Mouse (Mus musculus) adrenal gland, adult 18-20 months (tissue): ENCODE results near the gene Ifitm1. TPM values are rescaled to one million over a fixed set of nuclear protein-coding genes. Genes with fewer than 3 reads are reported as not detected.

Experiments
- DNase-seq, 2 experiments: peaks; one replicate each; pipeline ENCODE4 v3.0.0; 2021 to 2022; ENCODE audit warnings: low spot score in 2 of 2
- long read RNA-seq, 2 experiments: library from polyadenylated mRNA; stranded (forward); transcript quantifications; one replicate each; pipeline ENCODE4 v2.0.0; 2021
- total RNA-seq, 2 experiments: library from RNA; stranded (reverse); gene quantifications; 1 replicate in 1 of 2; 2 replicates in 1 of 2; pipeline ENCODE4 v1.2.3; 2021

Ifitm1 gene
- total RNA-seq, result 1 to 10 TPM; 6.9 to 9.8 TPM
- long read RNA-seq, experiment 1, result 0 reads
- long read RNA-seq, experiment 2, transcript Ifitm1-201 (2 exons, 736 nt), result major isoform, 8 of 11 reads
- long read RNA-seq, experiment 2, partial matches to known transcripts, result 0 of 11 reads
- long read RNA-seq, experiment 2, other reads (novel, unspliced or antisense), result 1 of 11 reads

DNA sequence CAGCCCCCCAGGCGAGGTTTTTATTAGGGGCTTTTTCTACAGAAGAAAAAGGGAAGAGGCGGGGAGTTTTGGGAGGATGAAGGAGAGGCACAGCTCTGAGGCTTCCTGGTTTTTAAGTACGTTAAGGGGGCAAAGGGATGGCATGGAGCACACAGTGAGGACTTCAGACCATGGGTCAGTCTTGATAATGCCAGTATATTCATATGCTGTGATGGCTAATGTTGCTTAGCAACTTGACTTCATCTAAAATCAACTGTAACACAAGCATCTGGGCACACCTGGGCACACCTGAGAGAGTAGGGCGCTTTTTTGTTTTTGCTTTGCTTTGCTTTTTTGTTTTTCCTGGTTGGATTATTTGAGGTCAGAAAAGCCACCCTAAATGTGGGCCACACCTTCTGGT is at the start of gene Ifitm1:
Ifitm1 (plus strand) TSS at position 301 of the 400 bp plus-strand sequence.
- no peak for DNase-seq

DNA sequence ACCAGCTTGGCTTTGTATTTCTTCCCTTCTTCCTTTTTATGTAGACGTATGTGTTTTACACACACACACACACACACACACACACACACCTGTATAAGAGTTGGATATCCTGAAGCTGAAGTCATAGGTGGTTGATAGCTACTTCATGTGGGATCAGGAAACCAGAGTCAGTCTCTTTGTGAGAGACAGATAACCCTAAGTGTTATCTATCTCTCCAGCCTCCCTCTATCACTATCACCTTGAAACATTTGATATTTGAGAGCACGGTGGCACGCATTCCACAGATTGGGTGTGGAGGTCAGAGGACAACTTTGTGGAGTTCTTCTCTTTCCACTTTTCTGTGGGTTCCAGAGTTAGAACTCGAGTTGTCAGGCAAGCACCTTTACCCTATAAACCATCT is 47.1 kb upstream of the Ifitm1 start:
- no peak for DNase-seq

DNA sequence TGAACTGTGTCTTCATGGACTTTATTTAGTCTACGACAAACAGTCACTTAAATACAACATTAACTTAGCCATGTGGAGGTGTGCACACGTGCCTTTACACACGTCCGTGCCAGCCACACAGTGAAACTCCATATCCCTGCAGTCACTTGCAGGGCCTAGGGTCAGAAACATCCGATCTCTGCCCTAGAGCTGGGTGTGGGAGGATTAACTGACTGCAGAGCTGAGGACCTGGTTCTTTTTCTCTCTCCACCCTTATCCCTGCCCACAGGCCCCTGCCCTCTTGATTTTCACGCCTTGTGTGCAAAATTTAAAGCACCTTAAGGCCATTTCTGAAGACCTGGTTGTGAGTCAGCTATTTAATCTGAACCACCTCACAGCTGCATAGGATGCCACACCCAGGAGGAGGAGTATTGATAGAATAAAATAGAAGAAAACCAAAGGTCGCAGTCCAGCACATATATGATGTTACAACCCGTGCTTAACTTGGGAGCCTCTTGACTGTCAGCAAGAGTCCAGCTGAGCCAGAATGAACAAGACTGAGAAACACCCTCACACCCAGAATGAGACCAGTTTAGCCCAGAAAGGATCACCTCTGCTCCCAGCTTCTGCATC is 46.5 kb upstream of the Ifitm1 start, which contains the start of gene Nlrp6:
Nlrp6 (plus strand) TSS at position 485 of the 612 bp plus-strand sequence.
- no peak for DNase-seq

DNA sequence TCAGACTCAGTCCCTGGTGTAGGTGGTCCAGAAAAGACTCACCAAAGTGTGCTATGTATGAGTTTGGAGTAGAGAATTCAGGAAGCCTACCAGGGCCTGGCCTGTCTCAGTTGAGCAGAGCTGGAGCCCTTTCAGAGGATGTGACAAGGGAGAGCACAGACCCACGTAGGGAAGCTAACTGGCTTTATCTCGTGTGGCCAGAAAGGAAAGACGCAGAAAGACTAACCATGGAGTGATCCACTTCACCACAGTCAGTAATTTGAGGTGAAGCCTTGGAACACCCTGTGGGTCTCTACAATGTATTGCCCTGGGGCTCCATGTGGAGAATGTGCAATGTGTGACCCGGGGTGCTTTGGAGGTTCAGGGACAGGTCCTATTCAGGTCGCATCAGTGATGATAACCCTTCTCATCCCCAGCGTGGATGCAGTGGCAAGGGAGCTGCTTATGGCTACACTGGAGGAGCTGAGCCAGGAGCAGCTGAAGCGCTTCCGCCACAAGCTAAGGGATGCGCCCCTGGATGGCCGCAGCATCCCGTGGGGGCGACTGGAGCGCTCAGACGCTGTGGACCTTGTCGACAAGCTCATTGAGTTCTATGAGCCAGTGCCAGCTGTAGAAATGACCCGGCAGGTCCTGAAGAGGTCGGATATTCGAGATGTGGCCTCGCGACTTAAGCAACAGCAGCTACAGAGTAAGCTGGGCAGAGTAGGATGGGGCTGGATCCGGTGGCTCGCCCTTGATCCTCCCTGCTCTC is 45.6 kb upstream of the Ifitm1 start:
- no peak for DNase-seq

DNA sequence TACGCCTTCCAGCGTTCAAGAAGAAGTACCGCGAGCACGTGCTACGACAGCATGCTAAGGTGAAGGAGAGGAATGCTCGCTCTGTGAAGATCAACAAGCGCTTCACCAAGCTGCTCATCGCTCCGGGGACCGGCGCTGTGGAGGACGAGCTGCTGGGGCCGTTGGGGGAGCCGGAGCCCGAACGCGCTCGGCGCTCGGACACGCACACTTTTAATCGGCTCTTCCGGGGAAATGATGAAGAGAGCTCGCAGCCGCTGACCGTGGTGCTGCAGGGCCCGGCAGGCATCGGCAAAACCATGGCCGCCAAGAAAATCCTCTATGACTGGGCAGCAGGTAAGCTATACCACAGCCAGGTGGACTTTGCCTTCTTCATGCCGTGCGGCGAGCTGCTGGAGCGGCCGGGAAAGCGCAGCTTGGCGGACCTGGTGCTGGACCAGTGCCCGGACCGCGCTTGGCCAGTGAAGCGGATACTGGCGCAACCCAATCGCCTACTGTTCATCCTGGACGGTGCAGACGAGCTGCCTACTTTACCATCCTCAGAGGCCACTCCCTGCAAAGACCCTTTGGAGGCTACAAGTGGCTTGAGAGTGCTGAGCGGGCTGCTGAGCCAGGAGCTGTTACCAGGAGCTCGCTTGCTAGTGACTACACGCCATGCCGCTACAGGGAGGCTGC is 44.5 kb upstream of the Ifitm1 start:
- peak; percentile 50 to 56 for DNase-seq

DNA sequence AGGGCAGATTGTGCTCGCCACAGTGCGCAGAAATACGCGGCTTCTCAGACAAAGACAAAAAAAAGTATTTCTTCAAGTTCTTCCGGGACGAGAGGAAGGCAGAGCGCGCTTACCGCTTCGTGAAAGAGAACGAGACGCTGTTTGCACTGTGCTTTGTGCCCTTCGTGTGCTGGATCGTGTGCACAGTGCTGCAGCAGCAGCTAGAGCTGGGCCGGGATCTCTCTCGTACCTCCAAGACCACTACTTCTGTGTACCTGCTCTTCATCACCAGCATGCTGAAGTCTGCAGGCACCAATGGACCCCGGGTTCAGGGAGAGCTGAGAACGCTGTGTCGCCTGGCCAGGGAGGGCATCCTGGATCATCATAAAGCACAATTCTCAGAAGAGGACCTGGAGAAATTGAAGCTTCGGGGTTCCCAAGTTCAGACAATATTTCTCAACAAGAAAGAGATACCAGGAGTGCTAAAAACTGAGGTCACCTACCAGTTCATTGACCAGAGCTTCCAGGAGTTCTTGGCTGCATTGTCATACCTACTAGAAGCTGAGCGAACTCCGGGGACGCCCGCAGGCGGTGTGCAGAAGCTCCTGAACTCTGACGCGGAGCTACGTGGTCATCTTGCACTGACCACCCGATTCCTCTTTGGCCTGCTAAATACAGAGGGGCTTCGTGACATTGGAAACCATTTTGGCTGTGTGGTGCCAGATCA is 43.8 kb upstream of the Ifitm1 start:
- no peak for DNase-seq

DNA sequence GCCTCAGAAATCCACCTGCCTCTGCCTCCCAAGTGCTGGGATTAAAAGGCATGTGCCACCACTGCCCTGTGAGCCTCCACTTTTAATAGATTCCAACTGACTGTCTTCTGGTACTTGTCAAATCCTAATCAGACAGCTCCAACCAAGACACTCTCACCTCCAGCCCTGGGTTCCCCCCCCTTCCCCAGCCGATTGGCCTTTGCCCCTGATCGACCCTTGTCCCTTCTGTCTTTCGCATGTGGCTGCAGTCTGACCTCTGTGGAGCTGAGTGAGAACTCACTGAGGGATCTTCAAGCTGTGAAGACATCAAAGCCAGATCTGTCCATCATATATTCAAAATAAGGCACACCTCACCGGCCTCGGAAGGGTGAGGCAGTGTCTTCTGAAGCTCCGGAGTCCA is 39.8 kb upstream of the Ifitm1 start:
- DNase-seq, result no peak

DNA sequence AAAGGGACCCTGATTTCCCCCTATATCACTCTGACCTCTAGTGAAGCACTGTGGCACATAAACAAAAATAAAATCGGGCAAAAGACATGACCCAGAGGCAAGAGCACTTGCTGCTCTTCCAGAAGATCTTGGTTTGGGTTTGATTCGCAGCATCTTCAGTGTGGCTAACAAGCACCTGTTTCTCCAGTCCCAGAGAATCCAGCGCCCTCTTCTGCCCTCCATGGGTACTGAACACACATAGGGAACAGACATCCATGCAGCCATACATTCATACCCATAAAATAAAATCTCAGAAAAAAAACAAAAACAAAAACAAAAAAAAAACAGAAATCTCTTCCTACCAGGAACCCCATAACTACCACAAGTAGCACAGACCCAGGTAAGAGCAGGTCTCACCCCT is 28.6 kb upstream of the Ifitm1 start:
- DNase-seq, result peak in 1 of 2 experiments; percentile 21

DNA sequence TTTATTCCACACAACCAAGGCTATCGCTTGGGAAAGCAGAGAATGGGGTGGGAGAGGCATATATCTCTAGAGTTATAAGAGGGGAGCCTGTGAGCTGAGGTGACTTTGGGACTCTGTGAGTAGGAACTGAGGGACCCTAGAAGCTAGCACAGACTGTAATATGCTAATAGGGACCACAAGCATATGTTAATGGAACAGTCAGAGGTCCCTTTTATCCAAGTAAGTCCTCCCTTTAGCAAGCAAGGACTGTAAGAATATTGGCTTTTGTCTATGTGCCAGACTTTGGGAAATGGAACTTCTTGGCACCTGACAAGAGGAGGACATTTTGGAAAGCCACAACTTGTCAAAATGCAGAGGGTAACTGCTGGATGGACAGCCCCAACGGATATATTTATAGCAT is 28.1 kb upstream of the Ifitm1 start:
- no peak for DNase-seq

DNA sequence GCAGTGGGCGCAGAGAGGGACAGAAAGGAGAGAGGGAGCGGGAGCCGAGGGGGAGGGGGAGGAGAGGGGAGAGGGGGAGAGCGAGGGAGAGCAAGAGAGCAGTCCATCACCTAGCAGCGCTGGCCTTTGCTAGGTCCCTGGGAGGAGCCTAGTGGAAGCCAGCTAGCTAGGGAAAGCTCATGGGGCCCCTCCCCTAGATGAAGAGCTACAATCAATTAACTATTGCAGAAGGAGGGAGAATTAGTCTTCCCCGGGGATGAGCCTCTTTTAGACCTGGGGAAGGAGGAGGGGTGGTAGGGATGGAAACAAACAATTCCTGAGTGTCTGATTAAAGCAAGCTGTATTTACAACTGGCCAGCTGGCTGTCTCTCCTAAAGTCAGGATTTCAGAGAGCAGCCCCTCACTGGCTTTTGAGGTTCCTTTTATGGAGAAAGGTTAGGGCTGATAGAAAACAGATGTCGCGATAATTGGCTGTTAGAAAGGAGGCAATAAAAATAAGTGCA is 27.3 kb upstream of the Ifitm1 start:
- DNase-seq, result no peak

DNA sequence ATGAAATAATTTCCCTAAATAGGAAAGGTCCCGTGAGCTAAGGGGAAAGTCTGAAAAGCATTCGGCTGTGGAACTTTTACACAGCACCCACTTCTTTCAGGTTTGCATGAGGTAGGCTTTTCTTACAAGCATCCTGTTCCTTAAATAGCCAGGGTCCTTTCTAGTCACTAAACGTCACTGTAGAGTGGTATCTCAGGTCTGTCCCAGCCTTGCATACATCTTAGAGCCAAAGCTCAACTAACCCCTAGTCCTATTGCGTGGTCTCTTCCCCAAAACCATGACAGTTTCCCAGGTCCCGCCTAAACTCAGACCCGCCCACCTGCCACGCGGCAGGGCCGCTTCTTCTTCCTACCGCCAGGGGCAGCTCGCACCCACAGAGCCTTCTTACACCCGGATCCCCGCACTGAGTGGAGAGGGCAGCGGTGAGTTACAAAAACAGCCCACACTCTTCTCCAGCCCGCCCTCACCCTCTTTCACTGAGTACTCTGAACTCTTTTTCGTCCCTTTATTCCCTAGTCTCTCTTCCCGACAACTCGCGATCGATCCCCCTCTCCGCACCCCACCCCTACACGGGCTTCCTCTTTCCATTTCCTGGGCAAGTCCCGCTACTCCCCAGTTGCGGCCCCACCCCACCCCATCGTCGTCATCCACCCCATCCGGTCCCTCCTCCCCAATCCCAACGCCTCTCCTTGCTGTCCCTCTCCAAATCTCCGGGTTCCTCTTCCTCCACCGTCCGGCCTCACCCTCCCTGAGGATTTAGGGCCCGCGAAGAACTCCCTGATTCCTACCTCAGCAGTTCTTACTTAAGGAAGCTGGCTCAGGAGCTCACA is 25.6 kb upstream of the Ifitm1 start, which contains the start of gene Pgghg:
Pgghg (plus strand) TSS at position 170 of the 830 bp plus-strand sequence.
- peak; percentile 83 to 84 for DNase-seq

DNA sequence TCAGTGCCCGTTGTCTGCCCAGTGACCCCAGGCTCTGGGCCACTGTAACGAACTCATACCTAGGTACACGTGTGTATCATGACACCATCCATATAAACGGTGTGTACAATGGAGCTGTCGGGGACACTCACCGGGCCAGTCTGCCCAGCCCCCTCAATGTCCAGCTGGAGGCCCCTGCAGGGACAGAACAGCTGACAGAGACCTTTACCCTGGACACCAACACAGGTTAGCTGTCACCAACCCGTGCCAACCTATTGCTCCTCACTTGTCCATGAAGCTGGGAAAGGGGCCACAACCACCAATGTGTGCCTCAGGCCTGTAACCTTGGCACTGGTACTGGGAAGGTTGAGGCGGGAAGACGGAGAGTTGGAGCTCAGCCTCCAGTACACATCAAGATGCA is 24.7 kb upstream of the Ifitm1 start:
- DNase-seq, result peak in 1 of 2 experiments; percentile 32

DNA sequence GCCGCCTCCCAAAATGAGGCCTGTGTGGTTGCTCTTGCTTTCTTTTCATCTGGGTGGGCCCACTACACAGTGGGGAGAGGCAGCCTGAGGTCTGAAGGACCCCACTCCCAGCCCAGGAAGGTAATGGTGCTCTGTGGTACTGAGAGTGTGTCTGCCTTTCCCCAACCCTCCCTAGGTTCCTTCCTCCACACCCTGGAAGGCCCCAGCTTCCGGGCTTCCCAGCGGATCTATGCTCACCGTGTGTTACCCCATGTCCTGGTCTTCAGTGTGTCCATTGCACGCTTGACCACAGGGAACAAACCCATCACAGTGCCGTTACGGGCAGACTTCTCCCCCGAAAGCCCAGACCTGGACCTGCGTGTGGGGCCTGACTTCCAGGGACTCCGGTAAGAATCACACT is 24.2 kb upstream of the Ifitm1 start:
- peak in 1 of 2 experiments; percentile 20 for DNase-seq

DNA sequence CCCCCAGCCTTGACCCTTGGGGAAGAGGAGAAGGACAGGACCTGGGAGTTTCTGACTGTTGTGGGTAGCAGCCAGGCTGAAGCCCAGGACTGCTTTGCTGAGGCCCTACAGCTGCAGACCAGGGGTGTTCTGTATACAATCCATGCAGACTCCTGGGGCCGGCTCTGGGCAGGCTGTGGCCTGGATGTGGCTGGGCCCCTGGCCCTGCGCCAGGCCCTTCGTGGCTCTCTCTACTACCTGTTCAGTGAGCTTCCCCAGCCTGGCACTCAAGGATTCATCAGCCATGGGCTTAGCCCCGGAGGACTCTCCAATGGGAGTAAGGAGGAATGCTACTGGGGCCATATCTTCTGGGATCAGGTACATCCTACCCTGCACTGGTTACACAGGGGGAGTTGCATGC is 23.7 kb upstream of the Ifitm1 start:
- peak in 1 of 2 experiments; percentile 25 for DNase-seq

DNA sequence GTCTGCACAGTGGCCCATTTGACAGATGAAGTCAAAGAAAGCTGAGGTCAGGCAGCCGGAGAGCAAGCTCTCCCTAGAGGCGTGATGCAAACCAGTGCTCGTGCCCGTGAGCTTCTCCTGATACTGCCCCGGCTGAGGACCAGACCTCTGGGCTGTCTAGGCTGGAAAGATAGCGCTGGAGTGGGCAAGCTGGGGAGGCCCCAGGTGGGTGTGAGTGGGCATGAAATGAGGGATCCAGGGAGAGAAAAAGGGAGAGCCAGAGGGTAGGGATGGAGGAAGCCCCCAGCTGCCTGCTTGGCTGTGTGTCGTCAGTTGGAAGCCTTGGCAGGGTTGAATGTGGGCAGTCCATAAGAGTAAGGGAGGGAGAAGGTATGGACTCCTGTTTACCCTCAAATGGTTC is 22.8 kb upstream of the Ifitm1 start:
- DNase-seq, result no peak

DNA sequence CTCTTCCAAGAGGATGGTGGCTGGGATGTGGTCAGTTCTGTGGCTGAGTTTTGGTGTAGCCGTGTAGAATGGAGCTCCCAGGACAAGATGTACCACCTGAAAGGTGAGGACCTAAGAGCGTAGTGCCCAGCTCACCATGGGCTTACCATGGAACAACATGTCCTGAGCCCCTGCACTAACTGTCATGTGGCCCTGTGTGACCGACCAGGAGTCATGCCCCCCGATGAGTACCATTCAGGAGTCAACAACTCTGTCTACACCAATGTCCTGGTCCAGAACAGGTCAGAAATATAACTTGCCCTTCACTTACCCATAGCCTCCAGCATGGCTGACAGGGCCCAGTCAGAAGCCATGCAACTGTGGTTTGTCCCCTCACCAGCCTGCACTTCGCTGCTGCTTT is 21.8 kb upstream of the Ifitm1 start:
- no peak for DNase-seq

DNA sequence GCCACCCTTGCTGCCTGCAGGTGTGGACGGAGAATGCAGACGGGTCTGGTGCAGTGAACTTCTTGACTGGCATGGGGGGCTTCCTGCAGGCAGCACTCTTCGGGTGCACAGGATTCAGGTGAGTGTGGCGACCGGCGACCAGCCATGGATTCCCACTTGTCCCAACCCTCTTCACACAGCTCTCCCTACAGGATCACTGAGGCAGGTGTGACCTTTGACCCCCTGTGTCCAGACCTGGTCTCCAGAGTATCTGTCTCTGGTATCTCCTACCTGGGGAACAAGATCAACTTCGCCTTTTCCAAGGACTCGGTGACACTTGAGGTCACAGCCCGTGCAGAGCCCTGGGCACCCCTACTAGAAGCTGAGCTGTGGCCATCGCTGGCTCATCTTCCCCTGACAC is 20.7 kb upstream of the Ifitm1 start:
- DNase-seq, result peak in 1 of 2 experiments; percentile 22

DNA sequence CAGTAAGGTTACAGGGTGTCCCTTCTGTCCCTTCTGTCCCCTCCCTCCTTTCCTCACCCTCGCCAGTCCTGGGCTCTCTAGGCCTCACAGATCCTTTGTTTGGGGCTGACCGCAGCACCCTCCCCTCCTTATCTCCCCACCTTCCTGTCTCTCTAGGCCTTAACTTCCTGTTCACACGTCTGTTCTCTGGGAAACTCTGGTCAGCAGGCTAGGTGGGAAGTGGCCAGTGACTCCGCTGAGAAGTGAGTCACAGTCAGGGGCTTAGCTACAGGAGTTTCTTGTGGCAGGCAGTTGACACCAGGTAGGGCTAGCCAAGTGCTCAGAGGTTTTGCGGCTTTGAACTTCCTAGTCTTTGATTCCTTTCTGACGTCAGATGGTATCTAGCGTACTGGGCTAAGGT is 20.0 kb upstream of the Ifitm1 start:
- DNase-seq, result peak in 1 of 2 experiments; percentile 22

DNA sequence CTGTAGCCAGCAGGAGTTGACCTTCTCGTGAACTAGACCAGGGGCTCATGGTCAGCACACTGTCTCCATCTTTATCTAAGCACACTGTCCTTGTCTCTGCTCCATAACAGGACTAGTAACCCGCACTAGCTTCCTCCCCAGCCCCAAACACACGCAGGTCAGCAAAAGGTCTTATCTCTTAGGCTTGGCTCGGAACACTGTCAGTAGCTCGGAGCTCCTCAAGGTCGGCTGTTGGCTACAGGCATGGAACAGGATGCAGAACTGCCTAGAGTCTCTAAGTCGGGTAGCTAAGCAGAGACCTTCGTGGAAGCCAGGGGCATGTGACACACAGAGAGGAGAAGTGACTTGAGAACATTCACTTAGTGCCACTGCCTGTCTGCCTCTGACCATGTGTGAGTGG is 18.9 kb upstream of the Ifitm1 start:
- DNase-seq, result peak in 1 of 2 experiments; percentile 42

DNA sequence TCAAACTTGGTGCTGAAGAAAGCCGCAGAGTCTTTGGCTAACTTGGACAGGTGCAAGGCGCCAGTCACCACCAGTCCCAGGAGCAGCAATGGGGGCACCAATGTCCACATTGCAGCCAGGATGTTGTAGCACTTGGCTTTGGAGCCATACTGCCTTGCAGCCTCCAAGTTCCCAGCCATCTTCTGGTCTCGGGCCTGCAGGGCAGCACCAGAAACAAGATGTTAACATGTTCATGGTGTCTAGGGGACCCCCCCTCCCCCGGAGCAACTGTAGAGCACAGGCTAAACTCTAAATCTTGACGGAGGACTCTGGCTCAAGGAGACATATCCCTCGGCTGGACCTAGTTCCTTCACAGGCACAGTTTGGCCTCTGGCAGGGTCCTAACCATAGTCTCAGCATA is 17.8 kb upstream of the Ifitm1 start:
- DNase-seq, result peak in 1 of 2 experiments; percentile 20
